Mouse (Mus musculus) liver, adult 2 months (tissue): ENCODE results near the gene Cers1.

Source experiments
- CTCF ChIP-seq: fragments of 200-500 bp; IDR thresholded peaks from 2 replicates; pipeline ENCODE4 v1.5.1; 2011; ENCODE audit warnings: low read depth, low read length, control low read depth
- POLR2A ChIP-seq: fragments of 200-500 bp; IDR thresholded peaks from 2 replicates; pipeline ENCODE4 v1.6.1; 2011; ENCODE audit warnings: low read length, control low read depth; ENCODE audit not compliant: insufficient read depth; ENCODE audit errors: extremely low read depth

DNA sequence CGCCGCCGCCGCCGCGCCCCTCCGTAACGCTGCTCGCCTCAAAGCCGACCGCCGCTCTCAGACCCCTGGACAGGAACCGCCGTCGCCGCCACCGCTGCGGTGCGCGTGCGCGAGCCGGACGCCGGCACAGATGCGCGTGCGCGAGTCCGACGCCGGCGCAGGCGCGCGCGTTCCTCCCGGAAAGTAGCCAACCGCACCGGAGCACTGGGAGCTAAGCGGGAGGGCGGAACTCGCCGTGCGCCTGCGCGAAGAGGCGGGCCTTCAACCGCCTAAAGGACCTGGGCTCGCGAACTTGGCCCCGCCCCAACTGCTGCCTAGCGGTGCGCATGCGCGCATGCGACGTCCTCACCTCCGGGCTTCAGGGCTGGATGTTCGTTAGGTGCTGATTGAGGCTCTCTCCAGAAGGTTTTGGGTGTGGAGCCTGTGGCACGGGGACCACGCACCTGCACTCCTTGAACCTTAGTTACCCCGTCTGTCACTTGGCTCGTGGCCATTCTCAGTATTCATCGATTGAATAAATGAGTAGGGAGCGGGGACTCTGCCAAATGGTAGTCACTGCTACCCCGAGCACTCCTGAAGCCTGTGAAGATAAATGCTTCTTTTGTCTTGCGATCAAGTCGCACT is 37.7 kb downstream of the Cers1 start, which contains the start of gene Upf1:
- TF ChIP-seq CTCF, result no peak
- peak; percentile 54; the same call in 1 of the 2 replicates for TF ChIP-seq POLR2A
